Mouse (Mus musculus) frontal cortex, postnatal 36 days (tissue): ENCODE measurements around the gene Zswim1.
"Not testable (repeated sequence)": the region's sequence is repeated elsewhere in the genome, so short reads cannot be mapped to it uniquely, and the experiment has no call there.

Experiments
- DNase-seq, 2 experiments: peaks; one replicate each; pipeline ENCODE4 v3.0.0; 2022; ENCODE audit warnings: low spot score in 2 of 2

The Zswim1 gene

DNA sequence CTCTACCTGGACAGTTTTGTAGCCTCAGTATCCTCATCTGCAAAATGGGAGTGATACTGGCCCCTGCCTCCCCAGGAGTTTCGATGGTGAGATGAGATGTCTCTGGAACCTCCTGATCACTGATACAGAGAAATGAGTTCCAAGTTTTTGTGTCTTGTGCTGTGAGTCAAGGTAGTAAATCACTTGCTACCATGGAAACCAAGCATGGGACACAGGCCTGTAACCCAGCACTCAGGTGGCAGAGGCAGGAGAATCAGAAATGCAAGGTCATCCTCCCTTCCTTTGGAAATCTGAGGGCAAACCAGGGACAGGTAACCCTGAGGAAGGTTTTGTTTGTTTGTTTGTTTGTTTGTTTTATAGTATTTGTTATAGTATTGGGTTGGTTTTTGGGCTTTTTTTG lies 6.6 kb downstream of the Zswim1 start:
- DNase-seq = no peak

DNA sequence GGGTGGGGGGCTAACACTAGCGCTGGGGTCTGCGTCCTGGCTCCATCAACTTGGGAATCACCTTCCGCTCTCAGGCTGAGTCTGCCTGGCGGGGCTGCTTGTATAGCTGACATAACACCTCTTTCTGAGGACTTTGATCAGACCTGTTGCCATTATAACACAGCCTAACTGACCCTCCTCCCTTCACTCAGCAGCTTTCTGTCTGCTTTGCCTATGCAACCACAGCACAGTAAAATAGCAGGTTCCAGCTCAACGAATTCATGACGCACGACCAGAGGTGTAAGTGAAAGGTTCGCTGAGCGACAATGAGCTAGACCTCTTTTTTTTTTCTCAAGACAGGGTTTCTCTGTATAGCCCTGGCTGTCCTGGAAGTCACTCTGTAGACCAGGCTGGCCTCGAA lies 8.5 kb downstream of the Zswim1 start:
- DNase-seq = no peak

DNA sequence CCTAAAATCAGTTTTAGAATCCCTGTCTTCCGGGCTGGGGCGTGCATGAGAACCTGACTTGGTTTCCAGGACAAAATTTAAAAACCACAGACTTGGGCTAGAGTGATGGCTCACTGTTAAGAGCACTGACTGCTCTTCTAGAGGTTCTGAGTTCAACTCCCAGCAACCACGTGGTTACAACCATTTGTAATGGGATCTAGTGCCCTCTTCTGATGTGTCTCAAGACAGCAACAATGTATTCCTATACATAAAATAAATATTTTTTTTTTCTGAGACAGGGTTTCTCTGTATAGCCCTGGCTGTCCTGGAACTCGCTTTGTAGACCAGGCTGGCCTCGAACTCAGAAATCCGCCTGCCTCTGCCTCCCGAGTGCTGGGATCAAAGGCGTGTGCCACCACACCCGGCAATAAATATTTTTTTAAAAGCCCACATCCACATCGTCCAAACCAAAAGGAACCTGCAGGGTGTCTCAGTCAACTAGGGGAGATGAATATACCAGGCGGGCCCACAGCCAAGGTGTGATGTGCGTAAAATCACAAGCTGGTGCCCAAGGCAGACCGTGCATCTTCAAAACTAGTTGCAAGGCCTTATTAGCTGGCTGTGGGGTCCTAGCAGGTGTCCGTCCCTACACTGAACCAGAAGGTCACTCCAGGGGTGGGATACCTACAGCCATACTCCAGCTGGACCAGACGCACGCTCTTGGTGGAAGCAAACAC lies 9.7 kb downstream of the Zswim1 start:
- DNase-seq = no peak

DNA sequence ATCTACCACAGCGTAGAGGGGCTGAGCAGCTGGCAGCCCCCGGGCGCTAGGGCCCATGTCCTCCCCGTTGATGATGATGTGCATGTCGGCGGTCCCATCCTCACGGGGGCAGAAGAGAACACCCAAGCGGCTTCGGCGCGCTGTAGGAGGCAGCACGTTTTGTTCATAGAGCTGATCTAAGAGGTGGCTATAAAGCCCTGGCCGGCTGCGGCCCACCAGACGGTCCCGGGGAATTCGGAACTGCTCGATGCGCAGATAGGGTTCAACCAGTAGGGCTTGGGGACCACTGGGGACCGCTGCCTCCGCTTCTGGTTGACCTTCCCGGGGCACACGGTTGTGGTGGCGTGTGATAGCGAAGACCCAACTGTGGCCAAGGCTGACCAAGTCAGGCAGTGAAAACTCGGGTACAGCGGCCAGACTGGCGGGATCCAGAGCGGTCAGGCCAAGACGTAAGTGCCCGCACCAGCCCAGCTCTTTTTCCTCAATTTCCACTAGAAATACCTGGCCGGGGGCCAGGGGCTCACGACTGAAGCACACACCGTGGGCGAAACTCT lies 10.3 kb downstream of the Zswim1 start, which contains the start of gene Ctsa:
Gene Ctsa, plus strand, starts transcription at position 126 of the 554 bp plus-strand sequence.
- DNase-seq = peak; percentile 69 to 82

DNA sequence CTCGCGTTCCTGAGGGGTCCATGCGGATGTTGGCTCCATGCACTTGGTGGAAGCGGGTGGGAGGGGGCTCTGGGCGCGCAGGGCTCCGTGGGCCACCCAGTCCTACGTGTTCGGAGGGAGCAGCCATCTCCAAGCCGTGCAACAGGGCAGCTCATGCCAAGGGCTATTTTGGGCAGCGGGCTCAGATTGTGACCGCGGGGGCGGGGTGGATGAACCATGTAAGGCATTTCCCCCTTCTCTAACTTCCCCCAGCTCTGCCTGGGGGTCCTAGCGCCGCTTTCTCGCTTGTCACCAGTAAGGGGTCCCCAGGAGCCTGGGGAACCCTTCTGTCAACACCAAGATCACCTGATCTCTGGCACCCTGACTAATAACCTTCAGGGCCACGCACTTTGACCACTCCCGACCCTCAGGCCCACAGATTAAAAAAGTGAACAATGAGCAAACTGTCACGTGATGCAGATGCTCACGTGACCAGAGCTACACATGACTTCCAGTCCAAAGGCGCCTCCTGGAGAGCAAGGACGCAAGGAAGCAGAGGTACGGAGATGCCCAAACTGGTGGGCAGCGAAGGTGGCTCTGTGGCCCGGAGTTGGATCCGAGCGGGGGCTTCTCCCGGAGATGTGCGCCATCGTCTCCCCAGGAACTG lies 11.0 kb downstream of the Zswim1 start, which contains the start of gene Neurl2:
Gene Neurl2, minus strand, starts transcription at position 143 of the 646 bp plus-strand sequence.
- peak; percentile 88 to 94 for DNase-seq

DNA sequence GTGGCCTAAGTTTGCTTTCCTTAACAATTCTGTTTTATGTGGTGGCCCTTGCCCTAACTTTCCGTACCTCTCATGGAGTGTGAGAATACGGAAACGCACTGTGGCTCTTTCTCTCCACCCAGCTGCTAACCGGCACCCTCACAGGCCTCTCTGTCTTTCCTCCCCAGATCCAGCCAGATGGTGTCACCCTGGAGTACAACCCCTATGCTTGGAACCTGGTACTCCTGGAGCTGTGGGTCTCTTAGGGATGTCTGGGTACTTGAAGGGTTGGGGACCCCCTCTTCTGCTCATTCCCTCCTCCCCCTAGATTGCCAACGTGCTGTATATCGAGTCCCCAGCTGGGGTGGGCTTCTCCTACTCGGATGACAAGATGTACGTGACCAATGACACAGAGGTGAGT lies 12.0 kb downstream of the Zswim1 start:
- no peak for DNase-seq

DNA sequence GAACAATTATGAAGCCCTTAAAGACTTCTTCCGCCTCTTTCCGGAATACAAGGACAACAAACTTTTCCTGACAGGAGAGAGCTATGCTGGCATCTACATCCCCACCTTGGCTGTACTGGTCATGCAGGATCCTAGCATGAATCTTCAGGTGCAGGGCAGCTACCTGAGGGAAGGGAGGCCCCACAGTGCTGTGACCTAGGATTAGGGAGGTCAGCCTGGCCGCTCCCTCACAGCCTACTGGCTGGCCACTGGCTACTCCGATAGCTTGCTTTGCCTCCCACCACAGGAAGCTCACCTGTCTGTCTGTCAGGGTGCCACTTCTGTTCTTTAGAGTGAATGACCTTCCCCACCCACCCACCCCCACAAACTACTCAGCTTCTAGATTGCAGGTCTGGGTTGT lies 12.7 kb downstream of the Zswim1 start:
- DNase-seq = no peak

DNA sequence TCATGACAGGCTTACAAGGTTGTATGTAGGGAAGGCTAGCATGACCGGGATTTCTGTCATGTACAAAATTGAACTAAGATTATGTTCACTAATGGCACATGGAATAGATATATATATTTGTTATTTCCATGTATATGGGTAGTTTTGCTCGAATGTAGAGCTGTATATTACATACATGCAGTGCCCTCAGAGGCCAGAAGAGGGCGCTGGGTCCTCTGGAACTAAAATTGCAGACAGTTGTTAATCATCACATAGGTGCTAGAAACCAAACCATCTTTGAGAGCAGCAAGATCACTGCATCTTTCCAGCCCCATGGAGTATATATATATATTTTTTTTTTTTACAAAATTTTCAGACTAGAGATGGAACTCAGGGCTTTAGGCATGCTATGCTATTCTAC lies 23.3 kb downstream of the Zswim1 start:
- DNase-seq = no peak

DNA sequence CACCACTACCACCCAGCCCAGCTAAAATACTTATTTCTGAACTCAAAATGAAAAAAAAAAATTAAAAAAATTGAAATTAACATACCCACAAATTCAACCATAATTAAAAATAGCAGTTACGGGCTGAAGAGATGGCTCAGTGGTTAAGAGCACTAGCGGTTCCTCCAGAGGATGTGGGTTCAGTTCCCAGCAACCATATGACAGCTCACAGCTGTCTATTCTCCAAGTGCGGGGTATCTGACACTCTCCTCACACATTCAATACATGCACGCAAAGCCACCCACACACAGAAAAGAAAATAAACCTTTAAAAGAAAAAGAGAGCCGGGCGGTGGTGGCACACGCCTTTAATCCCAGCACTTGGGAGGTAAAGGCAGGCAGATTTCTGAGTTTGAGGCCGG lies 27.6 kb downstream of the Zswim1 start:
- no peak for DNase-seq

DNA sequence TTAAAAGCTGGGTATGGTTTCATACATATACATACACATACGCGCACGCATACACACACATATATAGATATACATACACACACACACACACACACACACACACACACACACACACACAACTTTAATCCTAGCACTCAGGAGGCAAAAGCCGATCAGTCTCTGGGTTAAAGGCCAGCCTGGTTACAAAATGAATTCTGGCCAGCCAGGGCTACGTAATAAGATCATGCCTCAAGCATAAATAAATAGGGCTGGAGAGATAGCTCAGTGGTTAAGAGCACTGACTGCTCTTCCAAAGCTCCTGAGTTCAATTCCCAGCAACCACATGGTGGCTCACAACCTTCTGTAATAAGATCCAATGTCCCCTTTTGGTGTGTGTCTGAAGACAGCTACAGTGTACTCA lies 33.1 kb downstream of the Zswim1 start:
- not testable (repeated sequence) for DNase-seq

DNA sequence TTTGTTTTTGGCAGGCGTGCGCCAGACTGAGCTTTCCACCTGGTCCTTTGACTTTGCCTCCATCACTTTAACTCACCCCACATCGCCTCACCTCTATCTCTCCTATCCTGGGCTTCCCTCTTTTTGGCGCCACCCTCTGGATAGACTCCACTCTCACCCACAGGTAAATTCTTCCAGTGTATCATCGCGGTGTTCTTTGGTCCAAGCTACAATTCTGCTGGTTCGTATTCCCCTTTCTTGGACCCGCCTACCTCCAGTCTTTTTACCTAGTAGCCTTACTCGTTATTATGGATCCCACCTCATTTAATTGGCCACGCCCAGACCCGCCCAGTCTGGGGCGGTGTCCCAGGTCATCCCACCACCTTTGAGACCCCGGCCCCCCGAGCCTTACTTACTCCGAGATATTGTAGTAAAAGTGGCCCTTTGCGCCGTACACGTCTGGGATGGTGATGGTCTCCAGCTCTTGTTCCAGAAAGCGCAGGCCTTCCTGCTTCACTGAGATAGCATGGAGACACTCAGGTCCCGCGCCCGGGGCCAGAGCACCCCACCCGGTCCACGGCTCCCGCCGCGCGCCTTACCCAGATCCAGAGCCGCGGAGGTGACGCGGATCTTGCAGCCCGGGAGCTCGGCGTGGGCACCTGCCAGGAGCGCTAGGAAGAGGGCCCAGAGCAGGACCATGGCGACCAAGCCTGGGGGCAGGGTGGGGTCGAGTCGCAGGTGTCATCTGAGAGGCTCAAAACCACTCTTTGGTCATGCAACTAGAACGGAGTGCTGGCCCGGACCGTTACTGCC lies 34.0 kb downstream of the Zswim1 start:
- no peak for DNase-seq

DNA sequence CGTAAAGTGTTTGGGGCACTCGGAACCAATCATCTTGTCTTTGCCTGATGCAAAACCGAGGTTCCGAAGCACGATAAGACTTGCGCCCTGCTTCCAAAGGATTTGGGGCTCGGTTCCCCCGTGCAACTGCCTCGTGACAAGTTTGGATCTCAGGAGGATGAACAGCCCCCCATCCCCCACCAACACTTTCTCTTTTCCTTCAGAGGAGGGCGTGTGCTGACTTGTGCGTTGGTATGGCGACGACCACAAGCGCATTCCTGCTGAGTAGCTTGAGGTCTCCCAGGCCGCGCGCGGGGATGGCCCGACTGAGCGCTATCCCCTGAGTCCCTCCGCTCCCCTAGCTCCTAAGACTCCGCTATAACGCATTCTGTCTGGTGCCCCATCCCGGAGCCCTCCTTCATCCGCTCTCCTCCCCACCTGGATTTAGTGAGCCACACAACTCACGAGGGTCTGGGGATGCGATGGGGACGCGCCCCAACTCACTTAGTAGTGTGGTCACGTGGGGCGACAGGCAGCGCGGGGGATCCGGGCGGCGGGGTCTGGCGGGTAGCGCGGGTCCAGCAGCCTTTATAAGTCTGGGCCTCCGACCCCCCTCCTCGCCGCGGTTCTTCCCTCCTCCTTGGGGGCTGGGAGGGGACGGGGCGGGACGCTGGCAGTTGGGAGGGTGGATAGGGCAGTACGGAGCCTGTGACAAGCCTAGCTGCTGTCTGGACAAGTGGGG lies 34.8 kb downstream of the Zswim1 start, which contains the start of gene Pltp:
Gene Pltp, minus strand, starts transcription at position 611 of the 721 bp plus-strand sequence.
- no peak for DNase-seq

DNA sequence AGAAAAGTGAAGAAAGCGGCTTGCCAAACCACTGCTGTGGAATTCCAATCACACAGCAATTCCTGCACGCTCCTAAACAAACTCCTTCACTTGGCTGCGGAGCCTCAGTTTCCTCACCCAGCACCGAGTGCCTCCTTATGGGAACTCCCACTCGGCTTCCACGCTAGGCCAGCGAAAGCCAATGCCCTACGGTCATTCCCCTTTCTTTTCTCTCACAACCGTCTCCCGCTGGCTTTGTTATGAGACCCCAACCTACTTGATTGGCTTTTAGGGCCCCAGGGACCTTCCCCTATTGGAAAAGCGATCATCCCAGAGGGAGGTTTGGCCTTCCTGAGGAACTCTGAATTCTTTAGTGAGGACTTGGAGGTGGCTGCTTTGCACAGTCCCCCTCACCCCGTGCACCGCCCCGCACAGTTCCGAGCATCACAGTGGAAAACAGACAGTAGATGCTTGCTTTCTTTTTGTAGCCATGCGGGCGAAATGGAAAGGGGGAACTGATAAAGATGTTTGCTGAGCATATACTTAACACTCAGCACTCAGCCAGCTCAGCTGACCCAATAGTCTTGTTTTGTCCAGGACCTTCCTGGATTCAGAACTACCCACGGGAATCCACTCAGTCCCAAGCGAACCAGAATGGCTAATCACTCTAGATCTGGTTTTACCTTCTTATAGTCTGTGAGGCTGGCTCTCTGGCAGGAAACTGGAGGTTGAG lies 35.5 kb downstream of the Zswim1 start:
- no peak for DNase-seq

DNA sequence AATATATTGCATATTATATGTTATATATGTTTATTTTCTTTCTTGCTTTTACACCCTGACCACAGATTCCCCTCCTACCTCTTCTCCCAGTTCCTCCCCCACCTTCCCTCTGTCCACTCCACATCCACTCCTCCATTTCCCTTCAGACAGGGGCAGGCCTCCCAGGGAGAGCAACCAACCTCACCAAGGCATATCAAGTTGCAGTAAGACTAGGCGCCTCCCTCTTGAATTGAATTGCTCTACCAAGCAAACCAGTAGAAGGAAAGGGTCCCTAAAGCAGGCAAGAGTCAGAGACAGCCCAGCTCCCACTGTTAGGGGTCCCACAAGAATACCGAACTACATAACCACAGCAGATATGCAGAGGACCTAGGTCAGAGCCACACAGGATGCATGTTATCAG lies 36.7 kb downstream of the Zswim1 start:
- DNase-seq = no peak

DNA sequence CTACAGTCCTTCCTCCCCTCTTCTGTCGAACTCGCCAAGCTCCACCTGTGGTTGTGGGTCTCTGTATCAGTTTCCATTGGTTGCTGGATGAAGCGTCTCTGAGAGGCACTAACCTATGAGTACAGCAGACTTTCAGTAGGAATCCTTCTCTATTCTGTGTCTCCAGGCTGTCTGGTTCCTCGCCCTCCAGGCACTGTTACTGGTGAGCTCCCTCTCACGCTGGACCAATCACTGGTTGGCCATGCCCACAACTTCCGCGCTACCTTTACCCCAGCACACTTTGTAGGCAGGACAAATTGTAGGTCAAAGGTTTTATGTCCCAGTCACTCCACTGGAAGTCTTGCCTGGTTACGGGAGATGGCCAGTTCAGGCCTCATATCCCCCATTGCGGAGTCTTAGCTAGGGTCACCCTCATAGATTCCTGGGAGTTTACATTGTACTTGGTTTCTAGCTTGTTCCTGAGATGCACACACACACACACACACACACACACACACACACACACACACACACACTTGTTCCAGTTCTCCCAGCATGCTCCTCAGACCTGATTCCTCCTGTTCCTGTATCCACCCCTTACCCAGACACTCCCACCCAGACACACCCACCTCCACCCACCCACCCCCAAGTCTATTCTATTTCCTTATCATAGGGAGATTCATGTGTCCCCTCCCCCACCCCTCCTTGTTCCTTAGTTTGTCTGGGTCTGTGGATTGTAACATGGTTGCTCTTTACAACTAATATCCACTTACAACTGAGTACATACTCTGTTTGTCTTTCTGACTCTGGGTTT lies 37.4 kb downstream of the Zswim1 start:
- DNase-seq = no peak

DNA sequence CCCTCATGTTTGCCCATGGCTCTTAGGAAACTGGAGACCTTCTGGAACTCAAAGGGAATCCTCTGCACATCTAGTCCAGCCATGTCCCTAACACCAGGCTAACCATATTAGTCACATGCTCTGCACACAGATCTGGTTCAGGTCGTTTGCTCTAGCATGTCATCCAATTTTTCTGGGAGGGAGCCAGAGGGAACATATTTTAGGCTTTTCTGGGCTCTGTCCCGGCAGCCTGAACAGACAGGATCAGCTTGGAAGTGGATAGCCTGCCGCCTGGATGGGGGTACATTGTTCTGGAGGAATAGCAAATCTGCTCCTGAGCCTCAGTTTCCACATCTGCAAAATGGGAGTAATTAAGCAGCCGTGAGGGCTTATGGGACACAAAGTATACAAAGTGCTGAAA lies 38.6 kb downstream of the Zswim1 start:
- DNase-seq = no peak

DNA sequence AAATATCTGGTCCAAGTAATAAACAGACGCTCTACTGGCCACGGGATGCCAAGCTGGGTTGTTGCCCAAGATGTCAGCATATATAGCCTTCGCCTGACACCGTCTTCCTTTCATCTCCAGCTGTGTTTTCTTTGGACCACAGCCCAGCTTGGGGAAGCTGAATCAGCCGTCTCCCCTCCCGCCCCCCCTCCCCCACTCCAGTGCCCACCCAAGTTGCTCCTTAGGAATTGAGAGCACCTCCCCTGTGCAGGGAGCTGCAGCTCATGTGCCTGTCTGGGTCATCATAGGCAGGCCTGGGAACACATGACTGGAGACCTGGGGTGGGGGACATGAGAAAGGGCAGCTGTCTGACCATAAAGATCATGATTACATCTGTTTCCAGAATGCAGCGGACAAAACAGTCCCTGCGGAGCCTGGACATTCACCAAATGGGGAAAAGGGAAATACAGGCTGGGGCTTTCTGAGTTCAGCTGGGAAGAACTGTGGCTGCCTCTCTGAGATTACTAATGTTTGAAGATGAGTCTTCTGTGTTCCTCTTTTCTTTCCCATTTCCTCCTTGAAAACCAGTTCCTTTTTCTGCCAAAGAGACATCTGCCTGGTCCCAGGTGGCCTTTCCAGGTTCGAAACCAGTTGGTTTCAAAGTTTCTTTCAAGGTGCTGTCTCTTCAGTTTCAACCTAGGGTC lies 39.8 kb downstream of the Zswim1 start:
- DNase-seq = no peak

DNA sequence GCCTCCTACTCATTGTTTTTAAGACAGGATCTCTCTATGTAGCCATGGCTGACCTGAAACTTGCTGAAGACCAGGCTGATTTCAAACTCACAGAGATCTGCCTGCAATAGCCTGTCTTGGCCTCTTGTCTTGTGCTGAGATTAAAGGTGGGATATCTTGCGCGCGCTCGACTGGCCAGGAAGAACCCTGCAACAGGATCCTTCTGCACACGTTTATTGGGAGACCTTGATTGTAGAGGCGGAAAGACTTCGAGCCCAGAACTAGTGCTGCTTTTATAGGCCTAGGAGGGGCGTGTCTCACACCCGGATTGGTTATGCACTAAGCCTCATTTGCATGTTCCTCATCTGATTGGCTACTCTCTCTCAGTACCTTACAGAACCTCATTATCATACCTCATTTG lies 40.9 kb downstream of the Zswim1 start:
- DNase-seq = not testable (repeated sequence)

DNA sequence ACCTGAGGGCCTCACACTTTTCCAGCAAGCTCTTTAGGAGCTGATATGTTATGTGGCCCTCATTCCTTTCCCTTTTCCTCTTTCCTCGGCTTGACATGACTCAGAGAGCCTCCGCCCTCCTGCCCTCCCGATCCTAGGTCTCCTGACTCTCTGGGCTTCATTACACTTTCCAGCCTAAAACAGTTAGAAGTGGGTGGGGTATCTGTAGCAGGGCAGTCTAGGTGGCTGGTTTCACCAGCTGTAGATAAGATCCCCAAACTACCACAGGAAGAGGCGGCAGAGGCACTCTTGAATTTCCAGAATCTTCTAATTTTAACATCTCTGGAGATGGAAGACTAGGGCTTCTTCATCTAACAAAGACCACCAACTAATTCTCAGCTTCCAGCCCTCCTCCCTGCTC lies 42.1 kb downstream of the Zswim1 start:
- no peak for DNase-seq
